Mouse (Mus musculus): Measurements from ENCODE around the gene Tmem98.

Gene Tmem98

GRCm38 (mm10) chr11:80791677-80792432 lies 18.1 kb upstream of the Tmem98 start:
- no peak for DNase-seq

- no peak for DNase-seq
These were observed 16.6 kb upstream of the Tmem98 start for GRCm38 (mm10) chr11:80793386-80793785.

GRCm38 (mm10) chr11:80794290-80794689 lies 15.7 kb upstream of the Tmem98 start:
- DNase-seq: no peak

- no peak for DNase-seq
These were observed 14.5 kb upstream of the Tmem98 start for GRCm38 (mm10) chr11:80795431-80795830.

GRCm38 (mm10) chr11:80799979-80800378 lies 10.0 kb upstream of the Tmem98 start:
- peak in 1 of 2 experiments; percentile 57 for DNase-seq

GRCm38 (mm10) chr11:80802706-80803105 lies 7.3 kb upstream of the Tmem98 start:
- DNase-seq: peak; percentile 26 to 43

- peak; percentile 16 to 45 for DNase-seq
These were observed 1.4 kb upstream of the Tmem98 start for GRCm38 (mm10) chr11:80808551-80809070.

GRCm38 (mm10) chr11:80809666-80809992 lies 346 bp upstream of the Tmem98 start:
- no peak for DNase-seq

GRCm38 (mm10) chr11:80811156-80811555 lies 1.2 kb downstream of the Tmem98 start:
- DNase-seq: no peak

GRCm38 (mm10) chr11:80815354-80815753 lies 5.4 kb downstream of the Tmem98 start:
- DNase-seq: no peak

- DNase-seq: peak; percentile 78 to 81
These were observed 8.2 kb downstream of the Tmem98 start for GRCm38 (mm10) chr11:80818060-80818697.

GRCm38 (mm10) chr11:80820085-80820484 lies 10.1 kb downstream of the Tmem98 start:
- no peak for DNase-seq

- peak in 1 of 2 experiments; percentile 16 for DNase-seq
These were observed 11.3 kb downstream of the Tmem98 start for GRCm38 (mm10) chr11:80821296-80821695.

GRCm38 (mm10) chr11:80821794-80822193 lies 11.8 kb downstream of the Tmem98 start:
- DNase-seq: no peak

- no peak for DNase-seq
These were observed 25.4 kb downstream of the Tmem98 start for GRCm38 (mm10) chr11:80835395-80835794.

- DNase-seq: no peak
These were observed 25.9 kb downstream of the Tmem98 start for GRCm38 (mm10) chr11:80835841-80836240.

- DNase-seq: no peak
These were observed 28.7 kb downstream of the Tmem98 start for GRCm38 (mm10) chr11:80838724-80839123.

GRCm38 (mm10) chr11:80843435-80843834 lies 33.5 kb downstream of the Tmem98 start:
- no peak for DNase-seq

GRCm38 (mm10) chr11:80845486-80845885 lies 35.5 kb downstream of the Tmem98 start:
- DNase-seq: no peak

GRCm38 (mm10) chr11:80846115-80846514 lies 36.1 kb downstream of the Tmem98 start:
- DNase-seq: no peak

- DNase-seq: no peak
These were observed 38.2 kb downstream of the Tmem98 start for GRCm38 (mm10) chr11:80848131-80848530.

GRCm38 (mm10) chr11:80851859-80852258 lies 41.9 kb downstream of the Tmem98 start:
- peak in 1 of 2 experiments; percentile 20 for DNase-seq

GRCm38 (mm10) chr11:80853014-80853413 lies 43.0 kb downstream of the Tmem98 start:
- DNase-seq: no peak

- no peak for DNase-seq
These were observed 44.5 kb downstream of the Tmem98 start for GRCm38 (mm10) chr11:80854430-80854829.

All from kidney, adult 8-10 months (tissue).